Mouse (Mus musculus) lung, embryonic 15.5 days (tissue): ENCODE results near the gene Nsun2. TPM values are rescaled to one million over a fixed set of nuclear protein-coding genes. Genes with fewer than 3 reads are reported as not detected.
A peak's percentile ranks its signal among the peaks of the same experiment; 100 is the strongest.

Experiments used
- ATAC-seq: fragments of 200-750 bp; cut with Nextera tagmentation; 2 replicates; pipeline ENCODE4 v1.8.0; 2017; ENCODE audit warnings: moderate number of reproducible peaks, borderline replicate concordance; ENCODE audit not compliant: low FRiP score, low TSS enrichment; ENCODE audit errors: extremely low read depth
- H3K27ac ChIP-seq: fragments of 300-500 bp; sonication (generic); 2 replicates; pipeline ENCODE4 v1.5.1; 2015; ENCODE audit warnings: moderate library complexity, mild to moderate bottlenecking, inconsistent platforms
- H3K27me3 ChIP-seq: fragments of 300-500 bp; sonication (generic); 2 replicates; pipeline ENCODE4 v1.6.1; 2015; ENCODE audit warnings: inconsistent platforms
- H3K36me3 ChIP-seq: fragments of 300-500 bp; sonication (generic); 2 replicates; pipeline ENCODE4 v1.6.1; 2015; ENCODE audit warnings: inconsistent platforms
- H3K4me1 ChIP-seq: fragments of 300-500 bp; sonication (generic); 2 replicates; pipeline ENCODE4 v1.6.1; 2015; ENCODE audit warnings: inconsistent platforms
- H3K4me2 ChIP-seq: fragments of 300-500 bp; sonication (generic); 2 replicates; pipeline ENCODE4 v1.6.1; 2015; ENCODE audit warnings: inconsistent platforms, mild to moderate bottlenecking, moderate library complexity
- H3K4me3 ChIP-seq: fragments of 300-500 bp; sonication (generic); 2 replicates; pipeline ENCODE4 v1.5.1; 2015; ENCODE audit warnings: mild to moderate bottlenecking, inconsistent platforms
- H3K9ac ChIP-seq: fragments of 300-500 bp; sonication (generic); 2 replicates; pipeline ENCODE4 v1.6.1; 2015; ENCODE audit warnings: inconsistent platforms
- H3K9me3 ChIP-seq: fragments of 300-500 bp; sonication (generic); 2 replicates; pipeline ENCODE4 v1.6.1; 2016; ENCODE audit warnings: inconsistent platforms
- WGBS: fragments of 180-500 bp; shearing (Covaris S2); methylation state at CpG from one replicate; pipeline ENCODE4 v1.1.7; 2015; 5-methylcytosine and 5-hydroxymethylcytosine counted together
- polyA plus RNA-seq: library from polyadenylated mRNA; unstranded; fragments of >200 nt; fragmentation: Nextera tagmentation; extraction: Ambion mirVana; gene quantifications from 2 replicates; pipeline ENCODE4 v1.2.1, GENCODE M21; 2015

Gene Nsun2
- polyA plus RNA-seq, 1 experiment from 2014 or later, result 113 TPM

DNA sequence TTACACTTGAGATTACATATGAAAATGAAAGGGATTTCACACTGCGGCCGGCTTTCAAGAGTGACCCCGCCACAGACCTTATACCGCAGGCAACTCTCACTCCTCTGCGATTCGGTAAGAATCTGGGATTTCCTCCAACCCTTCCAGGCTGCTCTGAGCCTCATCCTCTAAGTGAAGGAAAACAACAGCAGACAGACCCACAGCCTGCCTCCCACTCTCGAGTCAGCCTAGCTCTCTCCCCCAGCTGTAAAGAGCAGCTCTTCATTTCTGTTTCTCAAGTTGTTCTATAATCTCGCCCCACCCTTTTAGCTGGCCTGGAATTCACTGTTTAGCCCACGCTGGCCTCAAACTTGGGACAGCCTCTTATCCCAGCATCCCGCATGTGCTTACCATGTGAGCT lies 8.2 kb downstream of the Nsun2 start:
- WGBS, result 31% methylated on average over 10 of the region's 10 CpGs
- Histone ChIP-seq H3K9ac (no peak overlapping the region), H3K4me1 (peaks cover 29% of the 10 kb centered on the region), H3K4me2 (0 out of 2 replicates have a peak overlapping the region, but pooled peaks have one; percentile 5), H3K9me3 (no peaks in the 10 kb centered on the region), H3K36me3 (no peaks in the 10 kb centered on the region), H3K27ac (no peak overlapping the region), H3K27me3 (no peaks in the 10 kb centered on the region; the same call in 1 of the 2 replicates), H3K4me3 (no peak overlapping the region)
- no peak for ATAC-seq

- Histone ChIP-seq H3K4me2 (no peak overlapping the region; the same call in 1 of the 2 replicates), H3K4me3 (no peak overlapping the region), H3K9me3 (no peaks in the 10 kb centered on the region)
These were observed 9.2 kb downstream of the Nsun2 start for GRCm38 (mm10) chr13:69542571-69543352.

GRCm38 (mm10) chr13:69543595-69543994 lies 10.0 kb downstream of the Nsun2 start:
- H3K4me3 ChIP-seq, result peak overlapping the region; percentile 20; the same call in 1 of the 2 replicates
- WGBS, result 23% methylated on average over 12 of the region's 12 CpGs
- H3K4me1 ChIP-seq, result peaks cover 26% of the 10 kb centered on the region
- no peaks in the 10 kb centered on the region for H3K36me3 ChIP-seq
- H3K9me3 ChIP-seq, result no peaks in the 10 kb centered on the region
- ATAC-seq, result peak; percentile 53
- H3K27me3 ChIP-seq, result no peaks in the 10 kb centered on the region; the same call in 1 of the 2 replicates
- H3K9ac ChIP-seq, result no peak overlapping the region
- peak overlapping the region; percentile 49 for H3K4me2 ChIP-seq
- H3K27ac ChIP-seq, result no peak overlapping the region; the same call in 1 of the 2 replicates

More at GRCm38 (mm10) chr13:69542571-69543352, 9.2 kb downstream of the Nsun2 start:
- ATAC-seq, result no peak
- Histone ChIP-seq H3K27ac (0 out of 2 replicates have a peak overlapping the region, but pooled peaks have one; percentile 24), H3K27me3 (no peaks in the 10 kb centered on the region; the same call in 1 of the 2 replicates), H3K4me1 (peaks cover 26% of the 10 kb centered on the region), H3K9ac (no peak overlapping the region), H3K36me3 (no peaks in the 10 kb centered on the region)
- WGBS, result 48% methylated on average over 17 of the region's 17 CpGs

DNA sequence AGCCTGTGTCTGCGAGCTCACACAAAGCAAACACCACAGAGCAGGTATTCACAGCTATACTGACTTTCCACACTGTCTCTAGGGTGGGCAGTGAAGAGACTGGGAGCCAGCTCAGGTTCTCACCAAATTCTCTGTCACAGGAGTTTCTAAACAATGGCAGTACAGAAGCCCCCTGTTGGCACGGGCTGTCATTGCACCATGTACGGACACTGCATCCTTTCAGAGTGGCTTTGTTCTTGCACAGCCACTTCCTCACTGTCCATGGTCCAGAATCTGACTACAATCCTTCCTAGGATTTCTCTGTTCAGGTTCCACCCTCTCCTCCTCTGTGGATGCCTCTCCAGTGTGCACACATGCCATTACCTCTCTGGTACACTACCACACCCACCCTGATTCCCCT lies 11.5 kb downstream of the Nsun2 start:
- Histone ChIP-seq H3K27me3 (no peaks in the 10 kb centered on the region; the same call in 1 of the 2 replicates), H3K9me3 (no peaks in the 10 kb centered on the region), H3K4me1 (peaks cover 26% of the 10 kb centered on the region), H3K4me3 (no peak overlapping the region), H3K27ac (no peak overlapping the region), H3K4me2 (no peak overlapping the region), H3K9ac (no peak overlapping the region), H3K36me3 (no peaks in the 10 kb centered on the region)
- ATAC-seq, result no peak
- 17% methylated on average over 3 of the region's 3 CpGs for WGBS

DNA sequence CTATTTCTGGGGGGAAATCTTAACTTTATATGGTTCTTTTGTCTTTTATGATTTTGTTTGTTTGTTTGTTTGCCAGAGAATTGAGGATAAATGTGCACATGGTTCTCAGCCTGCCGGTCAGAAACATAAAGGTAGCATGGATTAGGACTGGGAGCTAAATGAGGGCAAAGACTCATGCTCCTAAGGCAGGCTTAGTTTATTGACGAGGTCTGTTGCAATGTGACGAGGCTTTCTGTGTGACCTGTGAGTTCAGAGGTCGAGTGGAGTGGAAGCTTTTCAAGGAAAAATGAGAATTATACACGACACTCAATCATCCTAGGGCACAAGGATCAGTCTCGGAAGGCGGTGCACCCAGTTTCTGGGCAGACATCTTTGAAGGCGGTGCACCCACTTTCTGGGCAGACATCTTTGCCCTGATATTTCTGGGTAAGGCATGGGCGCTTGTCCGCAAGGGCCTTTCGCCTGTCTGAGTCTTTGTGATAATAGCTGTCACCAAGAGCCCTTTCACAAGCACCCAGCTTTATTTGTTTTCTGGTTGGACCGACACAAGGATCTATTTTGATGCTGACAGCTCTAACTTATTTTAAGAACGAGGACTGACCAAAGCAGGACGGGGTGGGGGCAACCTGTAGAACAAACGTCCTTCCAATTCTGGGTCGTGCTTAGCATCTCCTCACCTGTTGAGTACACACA lies 14.1 kb downstream of the Nsun2 start:
- 50% methylated on average over 16 of the region's 16 CpGs for WGBS
- no peak for ATAC-seq
- no peak overlapping the region for H3K27ac ChIP-seq

DNA sequence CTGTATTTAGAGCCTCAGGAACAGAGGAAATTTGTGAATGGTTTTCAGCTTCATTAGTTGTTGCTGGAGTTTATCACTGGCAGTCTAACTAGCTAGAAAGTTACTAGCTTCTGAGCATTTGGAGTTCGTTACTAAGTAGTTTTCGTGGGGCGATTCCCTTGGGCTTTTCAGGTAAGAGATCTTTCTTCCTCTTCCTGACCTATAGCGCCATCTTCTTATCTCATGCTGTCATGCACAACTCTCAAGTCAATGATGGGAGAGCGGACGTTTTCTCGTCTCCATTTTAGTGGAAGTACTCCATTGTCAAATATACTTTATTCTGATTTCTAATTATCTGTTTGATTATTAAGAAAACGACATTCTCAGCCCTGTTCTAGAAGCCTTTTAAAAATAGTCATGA lies 16.4 kb downstream of the Nsun2 start:
- WGBS, result 47% methylated on average over 8 of the region's 8 CpGs
- ATAC-seq, result no peak
- no peak overlapping the region for H3K9ac ChIP-seq
- no peak overlapping the region for H3K27ac ChIP-seq
- H3K36me3 ChIP-seq, result no peaks in the 10 kb centered on the region
- no peaks in the 10 kb centered on the region for H3K9me3 ChIP-seq
- no peaks in the 10 kb centered on the region for H3K4me1 ChIP-seq
- H3K4me3 ChIP-seq, result no peak overlapping the region
- no peak overlapping the region for H3K4me2 ChIP-seq
- no peaks in the 10 kb centered on the region for H3K27me3 ChIP-seq

More for the DNA sequence above, 14.1 kb downstream of the Nsun2 start:
- Histone ChIP-seq H3K9me3 (no peaks in the 10 kb centered on the region), H3K36me3 (no peaks in the 10 kb centered on the region), H3K4me3 (no peak overlapping the region), H3K27me3 (no peaks in the 10 kb centered on the region; the same call in 1 of the 2 replicates), H3K9ac (no peak overlapping the region), H3K4me2 (no peak overlapping the region), H3K4me1 (peaks cover 15% of the 10 kb centered on the region)

DNA sequence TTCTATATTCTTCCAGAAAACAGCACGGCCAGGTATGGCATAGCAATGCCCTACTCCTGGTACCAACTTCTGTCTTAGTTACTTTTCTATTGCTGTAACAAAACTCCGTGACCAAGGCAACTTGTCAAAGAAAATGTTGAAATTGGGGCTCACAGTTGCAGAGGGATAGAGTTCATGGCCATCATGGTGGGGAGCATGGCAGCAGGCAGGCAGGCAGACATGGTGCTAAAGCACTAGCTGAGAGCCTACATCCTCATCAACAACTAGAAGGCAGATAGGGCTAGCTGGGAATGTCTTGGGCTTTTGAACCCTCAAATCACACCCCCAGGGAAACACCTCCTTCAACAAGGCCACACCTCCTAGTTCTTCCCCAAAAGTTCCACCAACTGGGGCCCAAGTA lies 17.3 kb downstream of the Nsun2 start:
- no peak overlapping the region for H3K9ac ChIP-seq
- no peak overlapping the region for H3K27ac ChIP-seq
- H3K4me2 ChIP-seq, result no peak overlapping the region
- no peaks in the 10 kb centered on the region for H3K27me3 ChIP-seq
- no peaks in the 10 kb centered on the region for H3K9me3 ChIP-seq
- no peak overlapping the region for H3K4me3 ChIP-seq
- no peak for ATAC-seq
- no peaks in the 10 kb centered on the region for H3K36me3 ChIP-seq
- WGBS, result 77% methylated on average over 2 of the region's 2 CpGs
- H3K4me1 ChIP-seq, result no peaks in the 10 kb centered on the region

DNA sequence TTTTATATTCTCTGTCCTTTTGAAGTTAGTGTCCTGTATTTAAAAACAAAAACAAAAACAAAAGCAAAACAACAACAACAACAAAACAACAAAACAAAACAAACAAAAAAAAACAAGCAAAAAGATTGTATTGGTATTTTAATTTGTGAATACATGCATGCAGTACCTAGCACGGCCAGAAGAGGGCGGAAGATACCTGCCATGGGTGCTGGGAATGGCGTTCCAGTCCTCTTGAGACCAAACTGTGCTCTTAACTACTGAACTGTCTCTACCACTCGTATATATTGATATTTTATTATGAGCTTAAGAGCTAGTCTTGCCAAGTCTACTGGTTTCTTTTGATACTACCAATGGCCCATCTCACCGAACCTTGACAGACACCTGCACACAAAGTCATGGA lies 19.5 kb downstream of the Nsun2 start:
- no peak for ATAC-seq
- WGBS, result 19% methylated on average over 5 of the region's 5 CpGs
- H3K4me2 ChIP-seq, result no peak overlapping the region

GRCm38 (mm10) chr13:69554255-69554654 lies 20.7 kb downstream of the Nsun2 start:
- ATAC-seq, result no peak
- H3K4me3 ChIP-seq, result no peak overlapping the region
- no peaks in the 10 kb centered on the region for H3K36me3 ChIP-seq
- no peak overlapping the region for H3K9ac ChIP-seq
- H3K9me3 ChIP-seq, result no peaks in the 10 kb centered on the region
- WGBS, result 74% methylated on average over 9 of the region's 9 CpGs
- no peaks in the 10 kb centered on the region for H3K27me3 ChIP-seq
- H3K27ac ChIP-seq, result no peak overlapping the region
- H3K4me1 ChIP-seq, result no peaks in the 10 kb centered on the region
- H3K4me2 ChIP-seq, result no peak overlapping the region

More for the DNA sequence above, 19.5 kb downstream of the Nsun2 start:
- H3K4me1 ChIP-seq, result no peaks in the 10 kb centered on the region
- no peak overlapping the region for H3K9ac ChIP-seq
- no peaks in the 10 kb centered on the region for H3K9me3 ChIP-seq
- no peaks in the 10 kb centered on the region for H3K36me3 ChIP-seq
- H3K27ac ChIP-seq, result no peak overlapping the region
- H3K27me3 ChIP-seq, result no peaks in the 10 kb centered on the region
- no peak overlapping the region for H3K4me3 ChIP-seq

- Histone ChIP-seq H3K9ac (no peak overlapping the region), H3K4me3 (no peak overlapping the region), H3K4me1 (no peaks in the 10 kb centered on the region; the same call in 1 of the 2 replicates), H3K9me3 (no peaks in the 10 kb centered on the region), H3K36me3 (no peaks in the 10 kb centered on the region), H3K4me2 (no peak overlapping the region), H3K27me3 (no peaks in the 10 kb centered on the region), H3K27ac (no peak overlapping the region)
- 21% methylated on average over 8 of the region's 8 CpGs for WGBS
- no peak for ATAC-seq
These were observed 21.5 kb downstream of the Nsun2 start for GRCm38 (mm10) chr13:69555045-69555444.

DNA sequence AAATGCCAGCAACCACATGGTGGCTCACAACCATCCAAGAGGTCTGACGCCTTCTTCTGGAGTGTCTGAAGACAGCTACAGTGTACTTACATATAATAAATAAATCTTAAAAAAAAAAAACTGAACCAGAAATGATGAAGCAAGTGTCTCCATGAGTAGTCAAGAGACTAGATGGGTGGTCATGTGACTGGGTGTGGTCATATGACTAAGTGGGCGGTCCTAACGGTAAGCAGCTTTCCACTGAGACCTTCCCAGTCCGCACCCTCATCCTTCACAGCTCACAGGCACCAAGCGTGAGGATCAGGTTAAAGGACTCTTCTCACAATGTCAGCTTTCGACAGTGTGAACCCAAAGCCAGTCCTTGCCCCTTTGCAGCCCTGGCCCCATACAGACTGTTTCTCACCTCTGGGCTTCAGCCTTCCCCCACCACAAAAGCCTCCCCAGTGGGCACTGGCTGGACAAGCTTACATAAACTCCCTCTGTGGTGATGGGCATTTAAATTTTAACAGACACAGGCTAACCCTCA lies 22.5 kb downstream of the Nsun2 start:
- no peak for ATAC-seq
- H3K4me2 ChIP-seq, result no peak overlapping the region
- H3K9me3 ChIP-seq, result no peaks in the 10 kb centered on the region
- H3K9ac ChIP-seq, result no peak overlapping the region
- WGBS, result 70% methylated on average over 6 of the region's 6 CpGs
- no peaks in the 10 kb centered on the region; the same call in 1 of the 2 replicates for H3K4me1 ChIP-seq
- H3K36me3 ChIP-seq, result no peaks in the 10 kb centered on the region
- no peak overlapping the region for H3K27ac ChIP-seq
- H3K27me3 ChIP-seq, result no peaks in the 10 kb centered on the region
- no peak overlapping the region for H3K4me3 ChIP-seq

- no peak for ATAC-seq
- H3K9me3 ChIP-seq, result no peaks in the 10 kb centered on the region
- no peak overlapping the region for H3K4me2 ChIP-seq
- no peaks in the 10 kb centered on the region for H3K36me3 ChIP-seq
- no peak overlapping the region for H3K27ac ChIP-seq
- no peak overlapping the region for H3K9ac ChIP-seq
- no peaks in the 10 kb centered on the region; the same call in 1 of the 2 replicates for H3K4me1 ChIP-seq
- no peak overlapping the region for H3K4me3 ChIP-seq
- no peaks in the 10 kb centered on the region for H3K27me3 ChIP-seq
These were observed 23.2 kb downstream of the Nsun2 start for GRCm38 (mm10) chr13:69556728-69557127.
